In genomic region chr11:82869506-82870172, GRCm38 (mm10) we compare ENCODE assay signal across 8 mouse cellular contexts. TPM values are rescaled to one million over a fixed set of nuclear protein-coding genes. Genes with fewer than 3 reads are reported as not detected.
DNase-seq lines count a peak whose midpoint lies in the region; ATAC-seq and TF ChIP-seq lines count a peak whose summit lies in the region.

No protein-coding gene starts in this region.

- H3ac ChIP-seq in myocyte (ENCODE audit: control insufficient read depth, insufficient read length) = peak overlapping the region; percentile 41

- no peaks in the 10 kb centered on the region for H3K4me1 ChIP-seq in lung, embryonic 14.5 days (ENCODE audit: insufficient read depth)
- peaks cover 6% of the 10 kb centered on the region; the same call in 1 of the 2 replicates for H3K4me1 ChIP-seq in intestine, embryonic 14.5 days (replicated peaks; ENCODE audit: control insufficient read depth, insufficient read depth, low read length)

- H3K9ac ChIP-seq in lung, embryonic 14.5 days = peak overlapping the region; percentile 65
- H3K9ac ChIP-seq in intestine, embryonic 14.5 days (ENCODE audit: low read length) = peak overlapping the region; percentile 74; the same call in 1 of the 2 replicates

- H3K4me2 ChIP-seq in lung, embryonic 14.5 days = peak overlapping the region; percentile 67
- peak overlapping the region; percentile 66 for H3K4me2 ChIP-seq in intestine, embryonic 14.5 days (ENCODE audit: low read length)
- H3K4me2 ChIP-seq in myocyte (ENCODE audit: low read depth) = peak overlapping the region; percentile 87

- H3K36me3 ChIP-seq in lung, embryonic 14.5 days (ENCODE audit: insufficient read depth) = no peaks in the 10 kb centered on the region
- no peaks in the 10 kb centered on the region for H3K36me3 ChIP-seq in intestine, embryonic 14.5 days (ENCODE audit: control insufficient read depth, insufficient read depth, low read length)
- H3K36me3 ChIP-seq in myocyte (ENCODE audit: control insufficient read depth, insufficient read depth) = no peaks in the 10 kb centered on the region

- H3K27me3 ChIP-seq in lung, embryonic 14.5 days (ENCODE audit: insufficient read depth, low read length) = no peaks in the 10 kb centered on the region
- no peaks in the 10 kb centered on the region for H3K27me3 ChIP-seq in intestine, embryonic 14.5 days (replicated peaks; ENCODE audit: control insufficient read depth, insufficient read depth, low read length)
- H3K27me3 ChIP-seq in myocyte (ENCODE audit: control insufficient read depth, insufficient read depth, insufficient read length) = no peaks in the 10 kb centered on the region

- H3K27ac ChIP-seq in lung, embryonic 14.5 days (ENCODE audit: low read depth) = 0 out of 2 replicates have a peak overlapping the region, but pooled peaks have one; percentile 75
- no peak overlapping the region for H3K27ac ChIP-seq in intestine, embryonic 14.5 days (ENCODE audit: low read depth)

- no peak for TF ChIP-seq CTCF in lung, embryonic 14.5 days (IDR thresholded peaks at IDR 0.05; ENCODE audit: low read depth)

- 59% methylated on average over 9 of the region's 9 CpGs for WGBS in lung, embryonic 14.5 days
- WGBS in intestine, embryonic 14.5 days = 67% methylated on average over 9 of the region's 9 CpGs

- TF ChIP-seq POLR2A in myocyte (IDR thresholded peaks at IDR 0.05; ENCODE audit: insufficient read length, low read depth) = no peak

- DNase-seq in cerebellum, adult 8-10 months = peak; percentile 11
- no peak for DNase-seq in cerebellum, postnatal 4 days (ENCODE audit: low spot score in 2 of 2)
- DNase-seq in lung, embryonic 14.5 days = no peak
- no peak for DNase-seq in lung, postnatal 25 days (ENCODE audit: low spot score)
- DNase-seq in intestine, embryonic 14.5 days (ENCODE audit: low spot score) = no peak
- no peak for DNase-seq in cerebellum, adult 11 months
- DNase-seq in yolk sac, embryonic 10.5 days (ENCODE audit: low spot score) = no peak

- H3K9me3 ChIP-seq in lung, embryonic 14.5 days (ENCODE audit: low read depth, low read length) = no peaks in the 10 kb centered on the region
- no peaks in the 10 kb centered on the region for H3K9me3 ChIP-seq in intestine, embryonic 14.5 days (ENCODE audit: control insufficient read depth, low read length)

- peak overlapping the region; percentile 83 for H3K4me3 ChIP-seq in lung, embryonic 14.5 days (ENCODE audit: low read depth, low read length)
- 0 out of 2 replicates have a peak overlapping the region, but pooled peaks have one; percentile 81 for H3K4me3 ChIP-seq in intestine, embryonic 14.5 days (ENCODE audit: low read depth, low read length)
- H3K4me3 ChIP-seq in myocyte = peak overlapping the region; percentile 32

- ATAC-seq in lung, embryonic 14.5 days (ENCODE audit: insufficient read depth) = no peak
- ATAC-seq in intestine, embryonic 14.5 days (replicated peaks; ENCODE audit: low FRiP score, low TSS enrichment, low read depth) = no peak

- H3K79me2 ChIP-seq in myocyte (ENCODE audit: control insufficient read depth, insufficient read depth) = no peaks in the 10 kb centered on the region

TF ChIP-seq in myocyte, 11 proteins besides CTCF, POLR2A, EP300 and RAD21:
- TF ChIP-seq MAX (IDR thresholded peaks at IDR 0.05; ENCODE audit: low read depth) = no peak
- no peak for TF ChIP-seq TCF3 (IDR thresholded peaks at IDR 0.05; ENCODE audit: insufficient read length, low read depth)
- no peak for TF ChIP-seq SRF (IDR thresholded peaks at IDR 0.05; ENCODE audit: control insufficient read depth, insufficient read length, low read depth)
- TF ChIP-seq USF1 (IDR thresholded peaks at IDR 0.05; ENCODE audit: low read depth) = no peak
- TF ChIP-seq REST (IDR thresholded peaks at IDR 0.05; ENCODE audit: insufficient read depth, insufficient read length) = no peak
- TF ChIP-seq E2F4 (IDR thresholded peaks at IDR 0.05; ENCODE audit: insufficient read depth) = no peak
- TF ChIP-seq MYOG (IDR thresholded peaks at IDR 0.05; ENCODE audit: control insufficient read depth in 1 of 3, insufficient read depth in 1 of 3, insufficient read length in 2 of 3, low read depth in 2 of 3) = no peak
- TF ChIP-seq CEBPB (IDR thresholded peaks at IDR 0.05; ENCODE audit: insufficient read depth, poor library complexity, severe bottlenecking) = no peak
- TF ChIP-seq MYOD1 (IDR thresholded peaks at IDR 0.05; ENCODE audit: control insufficient read depth in 1 of 3, insufficient read length in 2 of 3, low read depth in 2 of 3) = no peak
- TF ChIP-seq TCF12 (IDR thresholded peaks at IDR 0.05; ENCODE audit: insufficient read depth, poor library complexity, severe bottlenecking) = no peak
- no peak for TF ChIP-seq POLR2AphosphoS2 (IDR thresholded peaks at IDR 0.05; ENCODE audit: insufficient read length, low read depth)

RNA-seq across cellular contexts. Expression of gene Rffl, which starts 1.4 kb away (rescaled TPM):
- 11.7 and 12.3 TPM in 2 replicates for polyA plus RNA-seq in lung, embryonic 14.5 days (2014; fragmentation: Nextera tagmentation; extraction: Ambion mirVana)
- polyA plus RNA-seq in intestine, embryonic 14.5 days (2014; fragmentation: Nextera tagmentation; extraction: Ambion mirVana) = 12.1 and 13.5 TPM in 2 replicates
- 1.8 TPM for polyA plus RNA-seq in myocyte (2012; fragmentation: generic; extraction: Trizol)

RNA-seq across cellular contexts. Expression of gene Rad51d, which starts 20.8 kb away (rescaled TPM):
- 13.5 and 14.5 TPM in 2 replicates for polyA plus RNA-seq in lung, embryonic 14.5 days (2014; fragmentation: Nextera tagmentation; extraction: Ambion mirVana)
- 14.7 and 15.4 TPM in 2 replicates for polyA plus RNA-seq in intestine, embryonic 14.5 days (2014; fragmentation: Nextera tagmentation; extraction: Ambion mirVana)
- polyA plus RNA-seq in myocyte (2012; fragmentation: generic; extraction: Trizol) = 9.1 TPM

RNA-seq across cellular contexts. Expression of gene Fndc8, which starts 22.3 kb away (rescaled TPM):
- polyA plus RNA-seq in lung, embryonic 14.5 days (2014; fragmentation: Nextera tagmentation; extraction: Ambion mirVana) = not detected in 2 replicates
- polyA plus RNA-seq in intestine, embryonic 14.5 days (2014; fragmentation: Nextera tagmentation; extraction: Ambion mirVana) = 0.11 and 0.22 TPM in 2 replicates
- polyA plus RNA-seq in myocyte (2012; fragmentation: generic; extraction: Trizol) = 0.04 TPM

RNA-seq across cellular contexts. Expression of gene Nle1, which starts 38.6 kb away (rescaled TPM):
- polyA plus RNA-seq in lung, embryonic 14.5 days (2014; fragmentation: Nextera tagmentation; extraction: Ambion mirVana) = 33.0 and 37.4 TPM in 2 replicates
- polyA plus RNA-seq in intestine, embryonic 14.5 days (2014; fragmentation: Nextera tagmentation; extraction: Ambion mirVana) = 40.3 and 42.5 TPM in 2 replicates
- polyA plus RNA-seq in myocyte (2012; fragmentation: generic; extraction: Trizol) = 33.7 TPM

RNA-seq across cellular contexts. Expression of gene Unc45b, which starts 40.7 kb away (rescaled TPM):
- 5.6 and 7.8 TPM in 2 replicates for polyA plus RNA-seq in lung, embryonic 14.5 days (2014; fragmentation: Nextera tagmentation; extraction: Ambion mirVana)
- 1.6 TPM in 2 replicates for polyA plus RNA-seq in intestine, embryonic 14.5 days (2014; fragmentation: Nextera tagmentation; extraction: Ambion mirVana)
- 99.6 TPM for polyA plus RNA-seq in myocyte (2012; fragmentation: generic; extraction: Trizol)

Comparison
In these comparisons a context has a peak if more than half of its experiments do, and no peak if none do; other contexts are left out.
1. H3K4me3 ChIP-seq: peak in every context shown above with its lines; median percentile 83 in lung, embryonic 14.5 days; 81 in intestine, embryonic 14.5 days; 32 in myocyte.